Mouse (Mus musculus) heart, adult 9 months (tissue): Measurements from ENCODE around the gene Hist3h2a.

Experiments used
- DNase-seq, 2 experiments: peaks; one replicate each; pipeline ENCODE4 v3.0.0; 2022; ENCODE audit warnings: low spot score in 2 of 2

Hist3h2a gene

GRCm38 (mm10) chr11:58991911-58992310 is 37.4 kb downstream of the Hist3h2a start:
- no peak for DNase-seq

GRCm38 (mm10) chr11:58993091-58993670 is 38.7 kb downstream of the Hist3h2a start:
- no peak for DNase-seq

GRCm38 (mm10) chr11:58994337-58994826 is 39.9 kb downstream of the Hist3h2a start:
- no peak for DNase-seq

- no peak for DNase-seq
Measured at GRCm38 (mm10) chr11:58995061-58995806, 40.7 kb downstream of the Hist3h2a start.

GRCm38 (mm10) chr11:58995807-58996370 is 41.4 kb downstream of the Hist3h2a start:
- DNase-seq: no peak

- DNase-seq: no peak
Measured at GRCm38 (mm10) chr11:58997541-58997940, 43.1 kb downstream of the Hist3h2a start.

- peak; percentile 82 to 85 for DNase-seq
Measured at GRCm38 (mm10) chr11:58999158-58999557, 44.7 kb downstream of the Hist3h2a start.

- DNase-seq: no peak
Measured at GRCm38 (mm10) chr11:58999830-59000229, 45.3 kb downstream of the Hist3h2a start.

GRCm38 (mm10) chr11:59000635-59001034 is 46.1 kb downstream of the Hist3h2a start:
- no peak for DNase-seq

GRCm38 (mm10) chr11:59002327-59003079 is 48.0 kb downstream of the Hist3h2a start:
- peak; percentile 56 to 76 for DNase-seq
